Mouse (Mus musculus) ES-E14 (cell line): ENCODE data around the gene Lbp. TPM values are rescaled to one million over a fixed set of nuclear protein-coding genes. Genes with fewer than 3 reads are reported as not detected.

Experiments
- DNase-seq: peaks from one replicate; pipeline ENCODE4 v3.0.0-alpha.2; 2013; ENCODE audit warnings: low read depth, low spot score
- H3K27ac ChIP-seq: 2 replicates; pipeline ENCODE4 v1.5.1; 2012; ENCODE audit warnings: low read depth, mild to moderate bottlenecking, low read length, moderate library complexity, mixed read lengths; ENCODE audit not compliant: poor library complexity, insufficient read depth, severe bottlenecking
- H3K36me3 ChIP-seq: 2 replicates; pipeline ENCODE4 v1.6.1; 2012; ENCODE audit warnings: mild to moderate bottlenecking, low read length, moderate library complexity, mixed read lengths; ENCODE audit not compliant: control insufficient read depth, poor library complexity, insufficient read depth, severe bottlenecking
- H3K4me1 ChIP-seq, 2 experiments: fragments of 150-350 bp in 1 of 2; sonication (generic) in 1 of 2; 2 replicates each; pipeline ENCODE4 v1.6.1; 2012; ENCODE audit warnings: low read length in 2 of 2, mild to moderate bottlenecking in 1 of 2, mixed read lengths in 1 of 2; ENCODE audit not compliant: control insufficient read depth in 2 of 2, insufficient read depth in 2 of 2, poor library complexity in 1 of 2
- H3K4me3 ChIP-seq, 2 experiments: fragments of 150-350 bp in 1 of 2; sonication (generic) in 1 of 2; 2 replicates each; pipeline ENCODE4 v1.5.1; 2012; ENCODE audit warnings: low read length in 2 of 2, low read depth in 1 of 2, mild to moderate bottlenecking in 1 of 2, mixed read lengths in 1 of 2; ENCODE audit not compliant: insufficient read depth in 1 of 2, poor library complexity in 1 of 2, severe bottlenecking in 1 of 2
- H3K9ac ChIP-seq: 2 replicates; pipeline ENCODE4 v1.6.1; 2012; ENCODE audit warnings: low read depth, mild to moderate bottlenecking, low read length, mixed read lengths; ENCODE audit not compliant: poor library complexity, insufficient read depth, severe bottlenecking
- H3K9me3 ChIP-seq: fragments of 150-350 bp; sonication (generic); 2 replicates; pipeline ENCODE4 v1.6.1; 2012; ENCODE audit warnings: low read depth, mild to moderate bottlenecking, low read length; ENCODE audit not compliant: control insufficient read depth, insufficient read depth
- CHD2 ChIP-seq: IDR thresholded peaks from 2 replicates; pipeline ENCODE4 v1.6.1; 2014; ENCODE audit warnings: mild to moderate bottlenecking, low read depth, low read length, inconsistent platforms
- HCFC1 ChIP-seq: IDR thresholded peaks from 2 replicates; pipeline ENCODE4 v1.6.1; 2012; ENCODE audit warnings: low read length, inconsistent platforms, borderline replicate concordance; ENCODE audit not compliant: insufficient read depth
- MAFK ChIP-seq: IDR thresholded peaks from 2 replicates; pipeline ENCODE4 v1.6.1; 2014; ENCODE audit warnings: mild to moderate bottlenecking, low read depth, low read length, inconsistent platforms; ENCODE audit not compliant: insufficient read depth
- ZC3H11A ChIP-seq: IDR thresholded peaks from 2 replicates; pipeline ENCODE4 v1.6.1; 2012; ENCODE audit warnings: low read depth, mild to moderate bottlenecking, inconsistent platforms, low read length, borderline replicate concordance
- ZNF384 ChIP-seq: IDR thresholded peaks from 2 replicates; pipeline ENCODE4 v1.6.1; 2012; ENCODE audit warnings: low read depth, low read length, inconsistent platforms
- in situ Hi-C, 2 experiments: fragments of 600-800 bp; cut with MboI; formaldehyde crosslinking; loops; one replicate each; pipeline ENCODE4 v1.15.1; 2025; ENCODE audit warnings: low sequenced_read_pairs in 2 of 2, inconsistent platforms in 1 of 2; ENCODE audit not compliant: unreplicated experiment in 2 of 2
- total RNA-seq: library from RNA; depleted of rRNA; stranded (reverse); fragments of 300-350 nt; gene quantifications from 2 replicates; pipeline ENCODE4 v1.2.3, GENCODE M21; 2012

The Lbp gene
- total RNA-seq, 1 experiment, result 0.18 TPM

DNA sequence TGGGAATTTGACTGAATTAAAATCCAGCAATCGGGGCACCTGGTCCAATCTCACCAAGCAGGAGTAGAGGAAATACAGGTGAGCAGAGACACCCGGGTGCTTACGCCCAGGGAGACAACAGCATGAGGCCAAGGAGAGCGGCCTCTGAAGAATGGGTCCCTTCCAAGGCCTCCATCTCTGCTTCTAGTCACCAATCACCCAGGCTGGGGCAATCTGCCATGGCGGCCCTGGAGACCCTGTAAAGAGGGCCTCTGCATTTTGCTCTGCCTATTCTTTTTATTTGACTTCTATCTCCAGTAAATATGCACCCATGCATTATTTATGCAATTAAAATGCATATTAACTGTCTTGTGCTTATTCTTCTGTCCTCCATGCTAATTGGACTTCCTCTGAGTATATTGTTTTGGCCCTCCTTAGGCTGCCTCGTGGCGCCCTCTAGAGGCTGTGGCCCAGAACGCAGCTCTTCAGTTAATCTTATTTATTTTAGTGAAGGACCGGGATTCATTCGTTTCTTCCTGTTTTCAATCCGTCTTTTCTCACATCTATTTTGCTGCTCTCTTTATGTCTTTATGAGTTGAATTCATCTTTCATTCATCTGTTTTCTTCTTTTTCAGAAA, 33.8 kb downstream of the Lbp start:
- H3K9me3 ChIP-seq, result no peaks in the 10 kb centered on the region
- no peak for DNase-seq
- no peak overlapping the region for H3K27ac ChIP-seq
- no peaks in the 10 kb centered on the region for H3K36me3 ChIP-seq
- no peak overlapping the region for H3K4me3 ChIP-seq
- TF ChIP-seq ZC3H11A (peak; percentile 35; the same call in 1 of the 2 replicates), HCFC1 (no peak)
- no peak overlapping the region for H3K9ac ChIP-seq
- in situ Hi-C loops, result loop anchor here in 1 of 2 experiments (10.0 kb wide), 1 partner anchor 135 kb away; no protein-coding TSS in a partner anchor
- H3K4me1 ChIP-seq, result no peaks in the 10 kb centered on the region

- Histone ChIP-seq H3K27ac (no peak overlapping the region), H3K4me3 (no peak overlapping the region), H3K9ac (no peak overlapping the region), H3K4me1 (no peaks in the 10 kb centered on the region), H3K36me3 (no peaks in the 10 kb centered on the region), H3K9me3 (no peaks in the 10 kb centered on the region)
- DNase-seq, result no peak
- in situ Hi-C loops, result loop anchor here in 1 of 2 experiments (10.0 kb wide), 1 partner anchor 137 kb away; no protein-coding TSS in a partner anchor
- no peak for TF ChIP-seq MAFK
- TF ChIP-seq HCFC1, result no peak
- TF ChIP-seq ZC3H11A, result no peak
- no peak for TF ChIP-seq CHD2
- no peak for TF ChIP-seq ZNF384
These were observed 35.0 kb downstream of the Lbp start for GRCm38 (mm10) chr2:158341324-158341723.

DNA sequence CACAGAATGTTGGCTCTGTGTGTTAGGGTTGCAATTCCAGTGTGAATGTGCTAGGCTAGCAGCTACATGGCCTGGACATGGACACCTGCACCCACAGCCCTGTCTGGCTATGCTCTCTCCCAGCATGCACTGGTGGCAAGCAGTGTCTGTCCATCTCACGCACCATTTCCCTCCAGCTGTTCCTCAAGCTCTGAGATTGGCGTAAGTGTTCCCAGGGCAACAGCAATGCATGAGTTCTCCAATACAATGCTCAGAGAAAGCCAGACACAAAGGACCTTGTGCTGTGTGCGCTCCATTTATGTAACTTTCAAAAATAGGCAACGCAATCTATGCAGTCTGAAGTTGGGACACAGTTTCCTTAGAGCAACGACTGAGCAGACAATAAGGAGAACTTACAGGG, 37.2 kb downstream of the Lbp start:
- Histone ChIP-seq H3K4me3 (no peak overlapping the region), H3K27ac (no peak overlapping the region), H3K4me1 (no peaks in the 10 kb centered on the region; a peak in 1 of 4 replicates), H3K36me3 (no peaks in the 10 kb centered on the region), H3K9ac (no peak overlapping the region), H3K9me3 (no peaks in the 10 kb centered on the region)
- no peak for DNase-seq
- in situ Hi-C loops, result loop anchor here in 1 of 2 experiments (10.0 kb wide), 1 partner anchor 139 kb away; no protein-coding TSS in a partner anchor
- no peak for TF ChIP-seq ZC3H11A
- no peak for TF ChIP-seq HCFC1

DNA sequence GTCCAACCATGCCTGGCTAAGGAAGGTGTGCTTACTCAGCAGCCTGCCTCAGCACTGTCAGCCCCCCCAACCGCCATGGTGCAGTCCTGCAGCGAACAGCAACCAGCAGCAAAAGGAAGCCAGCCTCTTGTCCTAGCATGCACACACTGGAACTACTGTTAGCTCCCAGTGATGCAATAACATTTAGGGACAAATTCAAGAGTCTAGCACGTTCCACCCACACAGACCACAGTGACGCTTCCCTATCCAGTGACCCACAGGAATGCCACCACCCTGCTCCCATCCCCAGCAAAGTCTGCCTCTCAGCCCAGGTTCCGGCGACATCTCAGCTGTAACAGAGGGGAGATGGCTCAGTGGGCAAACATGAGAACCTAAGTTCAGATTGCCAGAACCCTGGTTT, 40.2 kb downstream of the Lbp start:
- DNase-seq, result no peak
- Histone ChIP-seq H3K4me3 (no peak overlapping the region), H3K4me1 (peaks cover 0 to 3% of the 10 kb centered on the region in 2 experiments; a peak in 2 of 4 replicates), H3K9me3 (no peaks in the 10 kb centered on the region), H3K36me3 (no peaks in the 10 kb centered on the region), H3K27ac (no peak overlapping the region), H3K9ac (no peak overlapping the region; the same call in 1 of the 2 replicates)
- TF ChIP-seq MAFK (0 out of 2 replicates have a peak, but pooled peaks have one; percentile 10), CHD2 (no peak)
- in situ Hi-C loops, result loop anchor here in 1 of 2 experiments (10.0 kb wide), 1 partner anchor 142 kb away; no protein-coding TSS in a partner anchor

DNA sequence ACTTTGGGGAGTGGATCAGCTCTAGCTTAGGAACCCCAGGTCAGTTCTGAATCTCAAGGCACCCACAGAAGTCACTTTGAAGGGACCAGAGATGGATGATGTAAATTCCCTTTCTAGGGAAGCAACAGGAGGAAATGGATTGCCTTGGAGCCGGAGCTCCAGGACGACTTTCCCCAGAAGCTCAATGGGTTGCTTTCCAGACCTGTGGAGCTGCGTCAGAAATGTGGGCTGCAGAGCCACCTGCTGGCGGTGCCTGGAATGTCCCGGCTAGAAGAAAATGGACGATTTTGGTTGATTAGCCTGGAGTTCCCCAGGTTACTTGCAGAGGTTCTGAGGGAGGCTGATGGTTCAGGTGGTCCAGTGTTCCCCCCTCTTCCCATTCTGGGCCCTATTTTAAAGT, 41.6 kb downstream of the Lbp start:
- no peak for TF ChIP-seq MAFK
- TF ChIP-seq HCFC1, result 0 out of 2 replicates have a peak, but pooled peaks have one; percentile 25
- TF ChIP-seq ZC3H11A, result no peak
- DNase-seq, result peak; percentile 56
- in situ Hi-C loops, result loop anchor here in 1 of 2 experiments (10.0 kb wide), 1 partner anchor 143 kb away; no protein-coding TSS in a partner anchor
- no peak overlapping the region for H3K9ac ChIP-seq
- no peaks in the 10 kb centered on the region for H3K36me3 ChIP-seq
- no peaks in the 10 kb centered on the region for H3K9me3 ChIP-seq
- H3K4me1 ChIP-seq, result peaks cover 0 to 3% of the 10 kb centered on the region in 2 experiments; a peak in 2 of 4 replicates
- no peak overlapping the region for H3K4me3 ChIP-seq
- H3K27ac ChIP-seq, result no peak overlapping the region
